Mouse (Mus musculus) MEL (cell line): ENCODE measurements around the gene Cd38. TPM values are rescaled to one million over a fixed set of nuclear protein-coding genes. Genes with fewer than 3 reads are reported as not detected.

Experiments
- DNase-seq: peaks from one replicate; pipeline ENCODE4 v3.0.0; 2011; ENCODE audit warnings: low read depth, low spot score
- H3K27ac ChIP-seq: 2 replicates; pipeline ENCODE4 v1.5.1; 2012; ENCODE audit warnings: low read depth, mild to moderate bottlenecking, control low read depth, low read length, moderate library complexity; ENCODE audit not compliant: control insufficient read depth
- H3K27me3 ChIP-seq, 2 experiments: fragments of 150-350 bp in 1 of 2; sonication (generic) in 1 of 2; 2 replicates each; pipeline ENCODE4 v1.6.1; 2012; ENCODE audit warnings: low read length in 2 of 2, mild to moderate bottlenecking in 2 of 2, improper control_type of control experiment in 1 of 2, moderate library complexity in 1 of 2; ENCODE audit not compliant: insufficient read depth in 2 of 2, control insufficient read depth in 1 of 2
- H3K36me3 ChIP-seq, 2 experiments: 2 replicates each; pipeline ENCODE4 v1.6.1; 2012 to 2014; ENCODE audit warnings: low read length in 2 of 2, improper control_type of control experiment in 1 of 2, inconsistent platforms in 1 of 2, mild to moderate bottlenecking in 1 of 2; ENCODE audit not compliant: insufficient read depth in 2 of 2, control insufficient read depth in 1 of 2
- H3K4me1 ChIP-seq, 2 experiments: fragments of 150-350 bp in 1 of 2; sonication (generic) in 1 of 2; 2 replicates each; pipeline ENCODE4 v1.6.1; 2012; ENCODE audit warnings: low read length in 2 of 2, improper control_type of control experiment in 1 of 2, mild to moderate bottlenecking in 1 of 2; ENCODE audit not compliant: insufficient read depth in 2 of 2, control insufficient read depth in 1 of 2
- H3K4me3 ChIP-seq, 2 experiments: fragments of 150-350 bp in 1 of 2; sonication (generic) in 1 of 2; 2 replicates each; pipeline ENCODE4 v1.5.1; 2012; ENCODE audit warnings: low read depth in 2 of 2, low read length in 2 of 2, mild to moderate bottlenecking in 2 of 2, moderate library complexity in 2 of 2, control low read depth in 1 of 2, improper control_type of control experiment in 1 of 2; ENCODE audit not compliant: control insufficient read depth in 1 of 2, insufficient read depth in 1 of 2
- H3K79me2 ChIP-seq: 2 replicates; pipeline ENCODE4 v1.6.1; 2012; ENCODE audit warnings: mild to moderate bottlenecking, low read length, moderate library complexity; ENCODE audit not compliant: control insufficient read depth, poor library complexity, insufficient read depth
- H3K9ac ChIP-seq: 2 replicates; pipeline ENCODE4 v1.6.1; 2012; ENCODE audit warnings: low read depth, mild to moderate bottlenecking, control low read depth, low read length, moderate library complexity; ENCODE audit not compliant: control insufficient read depth, poor library complexity, severe bottlenecking
- H3K9me3 ChIP-seq: fragments of 150-350 bp; sonication (generic); replicated peaks from 2 replicates; pipeline ENCODE4 v1.6.1; 2012; ENCODE audit warnings: mild to moderate bottlenecking, low read length, improper control_type of control experiment, moderate library complexity; ENCODE audit not compliant: insufficient read depth
- CHD1 ChIP-seq: IDR thresholded peaks from 2 replicates; pipeline ENCODE4 v1.6.1; 2012; ENCODE audit warnings: low read depth, mild to moderate bottlenecking, inconsistent platforms, low read length, improper control_type of control experiment
- CTCF ChIP-seq, 3 experiments: IDR thresholded peaks in 2 of 3; conservative IDR thresholded peaks in 1 of 3; 2 replicates each; pipeline ENCODE4 v1.5.1; 2011 to 2012; ENCODE audit warnings: low read length in 3 of 3, low read depth in 2 of 3, mild to moderate bottlenecking in 2 of 3, improper control_type of control experiment in 1 of 3, inconsistent platforms in 1 of 3, mixed read lengths in 1 of 3, moderate library complexity in 1 of 3; ENCODE audit not compliant: control insufficient read depth in 1 of 3, insufficient read depth in 1 of 3, poor library complexity in 1 of 3, severe bottlenecking in 1 of 3
- E2F4 ChIP-seq: IDR thresholded peaks from 2 replicates; pipeline ENCODE4 v1.6.1; 2011; ENCODE audit warnings: low read depth, low read length, improper control_type of control experiment, borderline replicate concordance
- EP300 ChIP-seq, 2 experiments: IDR thresholded peaks; 2 replicates each; pipeline ENCODE4 v1.6.1; 2011; ENCODE audit warnings: improper control_type of control experiment in 2 of 2, low read length in 2 of 2, low read depth in 1 of 2, mild to moderate bottlenecking in 1 of 2
- ETS1 ChIP-seq: IDR thresholded peaks from 2 replicates; pipeline ENCODE4 v1.6.1; 2012; ENCODE audit warnings: low read depth, mild to moderate bottlenecking, inconsistent platforms, low read length, improper control_type of control experiment, moderate library complexity
- GATA1 ChIP-seq: IDR thresholded peaks from 2 replicates; pipeline ENCODE4 v1.6.1; 2011; ENCODE audit warnings: low read depth, low read length, improper control_type of control experiment
- KAT2A ChIP-seq: conservative IDR thresholded peaks from 2 replicates; pipeline ENCODE4 v1.6.1; 2012; ENCODE audit warnings: low read depth, low read length, improper control_type of control experiment, inconsistent platforms
- MAFK ChIP-seq: IDR thresholded peaks from 2 replicates; pipeline ENCODE4 v1.6.1; 2011; ENCODE audit warnings: low read depth, mild to moderate bottlenecking, low read length, improper control_type of control experiment, borderline replicate concordance
- MAZ ChIP-seq: IDR thresholded peaks from 2 replicates; pipeline ENCODE4 v1.6.1; 2012; ENCODE audit warnings: low read depth, mild to moderate bottlenecking, inconsistent platforms, low read length, improper control_type of control experiment
- MEF2A ChIP-seq: IDR thresholded peaks from 2 replicates; pipeline ENCODE4 v1.6.1; 2014; ENCODE audit warnings: low read depth, mild to moderate bottlenecking, inconsistent platforms, low read length, improper control_type of control experiment; ENCODE audit not compliant: poor library complexity, insufficient replicate concordance, severe bottlenecking; ENCODE audit errors: extremely low read depth
- MXI1 ChIP-seq: IDR thresholded peaks from 2 replicates; pipeline ENCODE4 v1.6.1; 2011; ENCODE audit warnings: mild to moderate bottlenecking, low read depth, low read length, improper control_type of control experiment
- NELFE ChIP-seq: IDR thresholded peaks from 2 replicates; pipeline ENCODE4 v1.6.1; 2011; ENCODE audit warnings: low read depth, low read length, improper control_type of control experiment
- NRF1 ChIP-seq: IDR thresholded peaks from 2 replicates; pipeline ENCODE4 v1.6.1; 2014; ENCODE audit warnings: low read depth, mild to moderate bottlenecking, inconsistent platforms, low read length, improper control_type of control experiment, moderate library complexity; ENCODE audit not compliant: poor library complexity, insufficient read depth, severe bottlenecking
- POLR2A ChIP-seq, 2 experiments: IDR thresholded peaks; 2 replicates each; pipeline ENCODE4 v1.6.1; 2011 to 2012; ENCODE audit warnings: low read length in 2 of 2, mild to moderate bottlenecking in 2 of 2, control low read depth in 1 of 2, improper control_type of control experiment in 1 of 2, low read depth in 1 of 2, moderate library complexity in 1 of 2; ENCODE audit not compliant: control insufficient read depth in 1 of 2, insufficient read depth in 1 of 2, poor library complexity in 1 of 2
- POLR2AphosphoS2 ChIP-seq: IDR thresholded peaks from 2 replicates; pipeline ENCODE4 v1.6.1; 2011; ENCODE audit warnings: low read length, improper control_type of control experiment
- RCOR1 ChIP-seq: IDR thresholded peaks from 2 replicates; pipeline ENCODE4 v1.6.1; 2012; ENCODE audit warnings: low read depth, mild to moderate bottlenecking, inconsistent platforms, low read length, improper control_type of control experiment
- SIN3A ChIP-seq: IDR thresholded peaks from 2 replicates; pipeline ENCODE4 v1.6.1; 2012; ENCODE audit warnings: low read length, improper control_type of control experiment, inconsistent platforms
- TAL1 ChIP-seq: IDR thresholded peaks from 2 replicates; pipeline ENCODE4 v1.6.1; 2012; ENCODE audit warnings: mild to moderate bottlenecking, inconsistent platforms, low read length, moderate library complexity, mixed read lengths
- TCF12 ChIP-seq: IDR thresholded peaks from 2 replicates; pipeline ENCODE4 v1.6.1; 2014; ENCODE audit warnings: low read depth, mild to moderate bottlenecking, inconsistent platforms, low read length, improper control_type of control experiment, moderate library complexity
- UBTF ChIP-seq: IDR thresholded peaks from 2 replicates; pipeline ENCODE4 v1.6.1; 2012; ENCODE audit warnings: low read depth, mild to moderate bottlenecking, inconsistent platforms, low read length, improper control_type of control experiment, moderate library complexity, borderline replicate concordance; ENCODE audit not compliant: insufficient read depth
- USF1 ChIP-seq: IDR thresholded peaks from 2 replicates; pipeline ENCODE4 v1.6.1; 2014; ENCODE audit warnings: low read depth, mild to moderate bottlenecking, inconsistent platforms, low read length, improper control_type of control experiment, moderate library complexity
- ZC3H11A ChIP-seq: IDR thresholded peaks from 2 replicates; pipeline ENCODE4 v1.6.1; 2012; ENCODE audit warnings: low read depth, mild to moderate bottlenecking, inconsistent platforms, low read length, improper control_type of control experiment
- polyA plus RNA-seq, 2 experiments: library from polyadenylated mRNA; stranded (reverse) in 1 of 2; unstranded in 1 of 2; fragments of >175 nt in 1 of 2; fragments of >200 nt in 1 of 2; gene quantifications; 2 replicates each; pipeline versions ENCODE4 v1.2.1 to v1.2.4; 2012; ENCODE audit warnings: low replicate concordance in 2 of 2, low read depth in 1 of 2; ENCODE audit not compliant: insufficient read length in 2 of 2, insufficient read depth in 1 of 2, missing spikeins in 1 of 2
- total RNA-seq: library from RNA; depleted of rRNA; stranded (reverse); fragments of 300-350 nt; gene quantifications from 2 replicates; pipeline ENCODE4 v1.2.3, GENCODE M21; 2012

The Cd38 gene
- total and polyA plus RNA-seq, 3 experiments: not detected

DNA sequence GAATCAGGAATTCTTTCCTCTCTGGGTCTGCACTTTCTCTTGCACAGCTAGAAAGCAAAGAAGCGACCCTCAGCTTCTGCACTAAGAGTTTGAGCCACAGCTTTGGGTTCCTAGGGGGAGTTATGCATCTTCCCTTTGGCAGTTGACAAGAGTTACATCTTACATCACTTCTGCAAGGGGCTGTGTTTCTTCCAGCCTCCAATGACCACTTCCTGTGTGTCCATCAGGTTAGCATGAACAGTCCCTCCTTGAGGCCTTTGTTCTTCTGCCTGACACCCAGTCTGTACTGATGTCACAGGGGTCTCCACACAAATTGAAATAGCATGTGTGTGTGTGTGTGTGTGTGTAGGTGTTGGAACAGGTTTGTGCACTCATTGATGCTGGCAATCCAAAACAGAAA is 4.3 kb downstream of the Cd38 start:
- Histone ChIP-seq H3K9ac (no peak overlapping the region), H3K79me2 (no peaks in the 10 kb centered on the region), H3K27me3 (peaks cover 0 to 2% of the 10 kb centered on the region in 2 experiments; a peak in 2 of 4 replicates), H3K4me1 (no peaks in the 10 kb centered on the region; a peak in 1 of 4 replicates), H3K36me3 (no peaks in the 10 kb centered on the region), H3K4me3 (no peak overlapping the region), H3K9me3 (no peaks in the 10 kb centered on the region), H3K27ac (no peak overlapping the region)
- no peak for TF ChIP-seq NRF1
- TF ChIP-seq POLR2A (IDR thresholded peaks at IDR 0.05; ENCODE audit: control insufficient read depth in 1 of 2, insufficient read depth in 1 of 2, low read depth in 1 of 2, low read length in 2 of 2, poor library complexity in 1 of 2): no peak
- TF ChIP-seq TAL1: no peak
- no peak for TF ChIP-seq RCOR1
- TF ChIP-seq GATA1: no peak
- TF ChIP-seq CHD1: no peak
- no peak for TF ChIP-seq MAFK
- no peak for TF ChIP-seq SIN3A
- no peak for TF ChIP-seq MXI1
- TF ChIP-seq UBTF: no peak
- no peak for TF ChIP-seq CTCF (IDR thresholded peaks at IDR 0.05 in 2 of 3, conservative IDR thresholded peaks at IDR 0.05 in 1 of 3; ENCODE audit: control insufficient read depth in 1 of 3, insufficient read depth in 1 of 3, low read depth in 2 of 3, low read length in 3 of 3, poor library complexity in 1 of 3, severe bottlenecking in 1 of 3)
- TF ChIP-seq MEF2A: no peak
- no peak for TF ChIP-seq NELFE
- TF ChIP-seq MAZ: no peak
- TF ChIP-seq EP300 (IDR thresholded peaks at IDR 0.05; ENCODE audit: low read depth in 1 of 2, low read length in 2 of 2): no peak
- no peak for TF ChIP-seq E2F4
- TF ChIP-seq POLR2AphosphoS2: no peak
- TF ChIP-seq ETS1: no peak
- DNase-seq: no peak

DNA sequence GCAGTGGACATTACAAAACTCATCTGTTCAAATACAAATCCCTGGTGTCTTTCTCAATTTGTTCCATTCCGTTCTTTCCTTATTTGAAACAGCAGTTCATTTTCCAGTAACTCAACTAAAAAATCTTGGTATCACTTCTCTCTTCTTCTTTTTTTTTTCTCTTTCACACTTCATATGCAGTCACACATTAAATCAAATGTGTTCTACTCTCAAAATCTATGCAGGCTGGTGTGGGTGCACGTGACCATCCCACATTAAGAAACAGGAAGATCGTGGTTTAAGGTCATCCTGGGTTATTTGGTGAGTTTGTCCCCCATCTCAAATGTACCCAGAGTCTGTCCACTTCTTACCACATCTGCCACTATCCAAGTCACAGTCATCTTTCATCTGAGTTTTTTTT is 13.7 kb downstream of the Cd38 start:
- Histone ChIP-seq H3K4me3 (no peak overlapping the region), H3K9ac (no peak overlapping the region), H3K79me2 (no peaks in the 10 kb centered on the region), H3K9me3 (no peaks in the 10 kb centered on the region), H3K27ac (no peak overlapping the region), H3K27me3 (no peaks in the 10 kb centered on the region; a peak in 1 of 4 replicates), H3K36me3 (no peaks in the 10 kb centered on the region), H3K4me1 (no peaks in the 10 kb centered on the region)
- DNase-seq: no peak
- no peak for TF ChIP-seq ZC3H11A
- TF ChIP-seq TCF12: no peak
- TF ChIP-seq RCOR1: no peak
- 0 out of 2 replicates have a peak, but pooled peaks have one; percentile 42 for TF ChIP-seq USF1
- TF ChIP-seq UBTF: no peak
- no peak for TF ChIP-seq CHD1
- no peak for TF ChIP-seq KAT2A
